Comparison of ENCODE assay signal across 30 mouse cellular contexts in the genomic region with DNA sequence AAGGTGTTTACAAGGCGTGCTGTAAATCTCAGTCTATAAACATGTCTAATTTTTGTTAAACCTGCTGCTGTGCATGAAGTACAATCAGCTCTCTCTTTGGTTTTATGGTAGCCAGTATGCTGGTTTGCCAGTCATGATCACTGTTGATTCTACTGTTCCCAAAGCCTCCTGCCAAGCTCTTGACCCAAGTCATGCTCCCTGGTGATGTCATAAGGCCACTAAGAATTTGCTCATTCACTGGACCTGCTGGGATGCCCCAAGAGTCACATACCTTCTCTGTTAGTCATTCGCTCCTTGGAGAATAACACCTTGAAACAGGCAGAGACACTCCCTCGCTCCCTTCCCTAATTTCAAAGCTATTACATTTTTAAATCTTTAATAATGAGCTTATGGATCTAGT.
A peak's percentile ranks its signal among the peaks of the same experiment; 100 is the strongest.
DNase-seq lines count a peak whose midpoint lies in the region; ATAC-seq and TF ChIP-seq lines count a peak whose summit lies in the region.
"Had no signal": no experiment of that assay in that cellular context is flagged by ENCODE, and none has a peak within 500 bp of the region (broad histone marks: within the 10 kb centered on the region; RNA-seq: fewer than 3 reads in every experiment).

No protein-coding gene starts in this region.

- no peaks in the 10 kb centered on the region for H3K36me3 ChIP-seq in lung, postnatal 0 days (ENCODE audit: insufficient read depth, low read length)
- H3K36me3 ChIP-seq: embryonic facial prominence, embryonic 13.5 days; forebrain, embryonic 12.5 days; G1E; hindbrain, embryonic 10.5 days; hindbrain, embryonic 15.5 days; midbrain, embryonic 10.5 days; midbrain, embryonic 15.5 days; neural tube, embryonic 15.5 days; stomach, embryonic 15.5 days had no signal

- no peak for TF ChIP-seq CTCF in lung, postnatal 0 days (IDR thresholded peaks at IDR 0.05)
- no peak for TF ChIP-seq CTCF in layer of hippocampus, adult 2 months (conservative IDR thresholded peaks at IDR 0.05)

- WGBS in lung, postnatal 0 days, result 88% methylated on average over 3 of the region's 3 CpGs

- no peak overlapping the region for H3K27ac ChIP-seq in lung, postnatal 0 days (ENCODE audit: low read length)
- H3K27ac ChIP-seq in layer of hippocampus, adult 2 months, result no peak overlapping the region
- H3K27ac ChIP-seq: embryonic facial prominence, embryonic 13.5 days; forebrain, embryonic 12.5 days; hindbrain, embryonic 10.5 days; hindbrain, embryonic 15.5 days; macrophage; midbrain, embryonic 10.5 days; midbrain, embryonic 15.5 days; neural tube, embryonic 15.5 days; stomach, embryonic 15.5 days had no signal

- H3K27me3 ChIP-seq in lung, postnatal 0 days (replicated peaks; ENCODE audit: insufficient read depth, low read length), result no peaks in the 10 kb centered on the region
- H3K27me3 ChIP-seq: embryonic facial prominence, embryonic 13.5 days; forebrain, embryonic 12.5 days; hindbrain, embryonic 15.5 days; midbrain, embryonic 15.5 days; neural tube, embryonic 15.5 days; stomach, embryonic 15.5 days had no signal

- no peak overlapping the region for H3K4me3 ChIP-seq in lung, postnatal 0 days (ENCODE audit: low read depth, low read length)
- no peak overlapping the region for H3K4me3 ChIP-seq in layer of hippocampus, adult 2 months
- H3K4me3 ChIP-seq: embryonic facial prominence, embryonic 13.5 days; forebrain, embryonic 12.5 days; hindbrain, embryonic 10.5 days; hindbrain, embryonic 15.5 days; midbrain, embryonic 10.5 days; midbrain, embryonic 15.5 days; neural tube, embryonic 15.5 days; stomach, embryonic 15.5 days had no signal

- no peak overlapping the region for H3K4me2 ChIP-seq in lung, postnatal 0 days (replicated peaks; ENCODE audit: low read depth, low read length)
- H3K4me2 ChIP-seq: embryonic facial prominence, embryonic 13.5 days; forebrain, embryonic 12.5 days; hindbrain, embryonic 15.5 days; midbrain, embryonic 15.5 days; neural tube, embryonic 15.5 days; stomach, embryonic 15.5 days had no signal

- DNase-seq in lung, postnatal 0 days (ENCODE audit: low spot score), result peak; percentile 23
- DNase-seq in lung, postnatal 14 days, result no peak
- peak; percentile 62 for DNase-seq in Muller cell, postnatal 12 days (ENCODE audit: inconsistent ontology term)
- DNase-seq in adipocyte (ENCODE audit: low spot score), result peak; percentile 10
- DNase-seq in mesoderm, embryonic 11.5 days (ENCODE audit: low read depth, low spot score), result peak; percentile 8
- no peak for DNase-seq in T-cell, adult 2 months (ENCODE audit: low spot score)
- no peak for DNase-seq in layer of hippocampus, adult 2 months (ENCODE audit: low spot score in 2 of 2)
- DNase-seq: adrenal gland, postnatal 10 days; cerebellum, adult 11 months; cerebellum, adult 9-10 months; cerebellum, postnatal 36 days; embryo, embryonic 11 days; gastrocnemius, postnatal 14 days; heart, postnatal 14 days; kidney, adult 11 months; kidney, postnatal 14 days; left cerebral cortex, postnatal 4 days; retina, postnatal 1 day; right cerebral cortex, postnatal 25 days had no signal

- peak; percentile 41; the same call in 1 of the 2 replicates for ATAC-seq in lung, postnatal 0 days
- ATAC-seq: inflammation-experienced regulatory T-cells, adult 6 months; midbrain, embryonic 15.5 days had no signal

- no peak for TF ChIP-seq EP300 in lung, postnatal 0 days (IDR thresholded peaks at IDR 0.05)

- H3K9me3 ChIP-seq in lung, postnatal 0 days (ENCODE audit: low read length), result no peaks in the 10 kb centered on the region
- H3K9me3 ChIP-seq: embryonic facial prominence, embryonic 13.5 days; forebrain, embryonic 12.5 days; G1E; hindbrain, embryonic 10.5 days; hindbrain, embryonic 15.5 days; midbrain, embryonic 10.5 days; midbrain, embryonic 15.5 days; neural tube, embryonic 15.5 days; stomach, embryonic 15.5 days had no signal

- H3K9ac ChIP-seq in lung, postnatal 0 days (replicated peaks; ENCODE audit: low read depth), result no peak overlapping the region
- H3K9ac ChIP-seq: embryonic facial prominence, embryonic 13.5 days; forebrain, embryonic 12.5 days; hindbrain, embryonic 15.5 days; midbrain, embryonic 15.5 days; neural tube, embryonic 15.5 days; stomach, embryonic 15.5 days had no signal

- H3K4me1 ChIP-seq in lung, postnatal 0 days (ENCODE audit: insufficient read depth, low read depth, low read length), result no peaks in the 10 kb centered on the region
- H3K4me1 ChIP-seq: forebrain, embryonic 12.5 days; hindbrain, embryonic 10.5 days; hindbrain, embryonic 15.5 days; midbrain, embryonic 15.5 days; neural tube, embryonic 15.5 days; stomach, embryonic 15.5 days had no signal

Comparison
In these comparisons a context has a peak if more than half of its experiments do, and no peak if none do; other contexts are left out.
1. DNase-seq: peak in lung, postnatal 0 days (single experiment), Muller cell, postnatal 12 days (single experiment), adipocyte (single experiment) and mesoderm, embryonic 11.5 days (single experiment); none in lung, postnatal 14 days (single experiment), T-cell, adult 2 months (single experiment) and layer of hippocampus, adult 2 months (0 of 2).